ENCODE assay signal across 9 mouse cellular contexts in the genomic region with DNA sequence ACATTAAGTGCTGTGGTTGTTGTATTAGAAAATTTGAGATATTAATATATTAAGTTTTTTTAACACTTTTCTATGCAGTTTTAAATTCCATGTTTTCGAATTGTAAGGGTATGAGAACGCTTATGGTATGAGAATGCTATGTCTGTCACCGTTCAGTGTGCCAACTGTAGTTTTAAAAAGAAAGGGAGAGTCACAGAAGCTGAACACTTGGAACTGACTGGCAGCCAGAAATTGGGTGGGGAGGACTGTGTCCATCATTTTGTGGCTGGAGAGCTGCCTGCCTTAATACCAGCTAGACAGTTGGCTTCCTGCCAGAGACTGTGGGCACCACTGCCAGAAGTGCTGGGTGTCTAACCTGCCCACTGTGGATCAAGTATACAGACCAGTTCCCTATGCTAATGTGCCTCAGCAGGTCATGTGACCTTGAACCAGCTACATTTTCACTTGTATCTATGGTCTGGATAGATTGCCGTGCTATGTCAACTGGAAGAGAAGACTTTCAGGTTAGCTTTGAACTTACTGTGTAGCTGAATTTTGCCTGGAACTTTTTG. TPM values are rescaled to one million over a fixed set of nuclear protein-coding genes. Genes with fewer than 3 reads are reported as not detected.
DNase-seq lines count a peak whose midpoint lies in the region; ATAC-seq and TF ChIP-seq lines count a peak whose summit lies in the region.
"Had no signal": no experiment of that assay in that cellular context is flagged by ENCODE, and none has a peak within 500 bp of the region (broad histone marks: within the 10 kb centered on the region; RNA-seq: fewer than 3 reads in every experiment).

No protein-coding gene starts in this region.

- H3K9ac ChIP-seq in intestine, embryonic 15.5 days: no peak overlapping the region
- H3K9ac ChIP-seq: heart, embryonic 15.5 days had no signal

- H3K4me1 ChIP-seq in cerebellum, adult 2 months (ENCODE audit: control insufficient read depth, insufficient read depth, low read length): no peaks in the 10 kb centered on the region
- H3K4me1 ChIP-seq in intestine, embryonic 15.5 days (replicated peaks): no peaks in the 10 kb centered on the region

- H3K27ac ChIP-seq in cerebellum, adult 2 months (ENCODE audit: insufficient read depth, low read length): no peak overlapping the region
- H3K27ac ChIP-seq in intestine, embryonic 15.5 days: no peak overlapping the region
- H3K27ac ChIP-seq: heart, embryonic 15.5 days had no signal

- H3K9me3 ChIP-seq in intestine, embryonic 15.5 days: no peaks in the 10 kb centered on the region
- H3K9me3 ChIP-seq: heart, embryonic 15.5 days had no signal

- no peak overlapping the region for H3K4me3 ChIP-seq in cerebellum, adult 2 months (replicated peaks; ENCODE audit: insufficient read depth, low read depth, low read length)
- H3K4me3 ChIP-seq in intestine, embryonic 15.5 days (replicated peaks): no peak overlapping the region
- H3K4me3 ChIP-seq: heart, embryonic 15.5 days had no signal

- no peak overlapping the region for H3K4me2 ChIP-seq in intestine, embryonic 15.5 days (replicated peaks)
- H3K4me2 ChIP-seq: heart, embryonic 15.5 days had no signal

- ATAC-seq in intestine, embryonic 15.5 days: no peak

- peak; percentile 10 to 31 for DNase-seq in cerebellum, adult 2 months
- no peak for DNase-seq in cerebellum, adult 11-12 months
- peak; percentile 85 for DNase-seq in left cerebral cortex, postnatal 4 days
- no peak for DNase-seq in left cerebral cortex, adult 8-10 months (ENCODE audit: low spot score in 2 of 2)
- DNase-seq in brain, embryonic 14.5 days (ENCODE audit: low read depth): peak; percentile 73
- DNase-seq in kidney, postnatal 36 days: peak; percentile 9 to 32
- no peak for DNase-seq in thymus, postnatal 0 days (ENCODE audit: low spot score)

- intact Hi-C loops in left cerebral cortex, postnatal 4 days (cut with DNase I): no loop called here

- no peaks in the 10 kb centered on the region for H3K36me3 ChIP-seq in intestine, embryonic 15.5 days

- TF ChIP-seq CTCF in cerebellum, adult 2 months (IDR thresholded peaks at IDR 0.05; ENCODE audit: borderline replicate concordance, insufficient read depth, low read depth, low read length): no peak
- no peak for TF ChIP-seq CTCF in brain, embryonic 14.5 days (IDR thresholded peaks at IDR 0.05; ENCODE audit: borderline replicate concordance, extremely low read depth, insufficient read depth, insufficient read length)

- H3K27me3 ChIP-seq in cerebellum, adult 2 months (ENCODE audit: control insufficient read depth, insufficient read depth, low read length): no peaks in the 10 kb centered on the region
- H3K27me3 ChIP-seq in intestine, embryonic 15.5 days (replicated peaks): no peaks in the 10 kb centered on the region
- H3K27me3 ChIP-seq: heart, embryonic 15.5 days had no signal

- 19% methylated on average over 4 of the region's 4 CpGs for WGBS in cerebellum, adult 2 months
- 89% methylated on average over 4 of the region's 4 CpGs for WGBS in intestine, embryonic 15.5 days

- no peak for TF ChIP-seq POLR2A in cerebellum, adult 2 months (IDR thresholded peaks at IDR 0.05; ENCODE audit: borderline replicate concordance, insufficient read depth, low read length)
- no peak for TF ChIP-seq POLR2A in brain, embryonic 14.5 days (IDR thresholded peaks at IDR 0.05; ENCODE audit: borderline replicate concordance, extremely low read depth, insufficient read depth, insufficient read length, poor library complexity, severe bottlenecking)

RNA-seq across cellular contexts. Expression of gene Hddc2, which starts 18.1 kb away (rescaled TPM):
- polyA plus RNA-seq in cerebellum, adult 2 months (2012; rRNA removed): 18.3 and 19.5 TPM in 2 replicates
- 10 to 100 TPM; 33.8 to 38.6 TPM for total RNA-seq in left cerebral cortex, postnatal 4 days (2021)
- total RNA-seq in left cerebral cortex, adult 8-10 months (2022): 10 to 100 TPM; 20.0 to 21.7 (median 20.9) TPM
- 26.4 and 30.5 TPM in 2 replicates for polyA plus RNA-seq in brain, embryonic 14.5 days (2012; rRNA removed)
- polyA plus RNA-seq in thymus, postnatal 0 days (2015; fragmentation: Nextera tagmentation; extraction: Ambion mirVana): 78.3 and 78.5 TPM in 2 replicates
- 62.5 and 67.4 TPM in 2 replicates for polyA plus RNA-seq in intestine, embryonic 15.5 days (2015; fragmentation: Nextera tagmentation; extraction: Ambion mirVana)

Comparison
In these comparisons a context has a peak if more than half of its experiments do, and no peak if none do; other contexts are left out.
1. DNase-seq: peak in cerebellum, adult 2 months (2 of 2), left cerebral cortex, postnatal 4 days (single experiment), brain, embryonic 14.5 days (single experiment) and kidney, postnatal 36 days (2 of 2); none in cerebellum, adult 11-12 months (single experiment), left cerebral cortex, adult 8-10 months (0 of 2) and thymus, postnatal 0 days (single experiment).